Mouse (Mus musculus): Measurements from ENCODE around the gene Nr1d1. TPM values are rescaled to one million over a fixed set of nuclear protein-coding genes. Genes with fewer than 3 reads are reported as not detected.

The Nr1d1 gene
- total and polyA plus RNA-seq, 3 experiments: 35.5 to 208 (median 111) TPM

- intact Hi-C loops (cut with DNase I): no loop called here
- Histone ChIP-seq H3K27ac (peak overlapping the region; percentile 92), H3K4me1 (ENCODE audit: control insufficient read depth, insufficient read depth, low read length) (peaks cover 9% of the 10 kb centered on the region), H3K36me3 (ENCODE audit: control insufficient read depth, insufficient read depth, low read length) (peaks cover 39% of the 10 kb centered on the region), H3K9ac (ENCODE audit: low read depth, low read length) (no peak overlapping the region), H3K4me3 (no peak overlapping the region; the same call in 1 of the 2 replicates), H3K79me2 (replicated peaks; ENCODE audit: control insufficient read depth, insufficient read depth, low read length) (peaks cover 2% of the 10 kb centered on the region), H3K27me3 (ENCODE audit: control insufficient read depth, insufficient read depth, low read length) (no peaks in the 10 kb centered on the region)
- WGBS: 46% methylated on average over 2 of the region's 2 CpGs
- TF ChIP-seq POLR2A (IDR thresholded peaks at IDR 0.05; ENCODE audit: insufficient read depth, low read depth, low read length): no peak
- no peak for TF ChIP-seq EP300 (IDR thresholded peaks at IDR 0.05; ENCODE audit: insufficient read depth, low read depth, low read length)
- TF ChIP-seq CTCF (IDR thresholded peaks at IDR 0.05): no peak
- no peak for DNase-seq
Observed at GRCm38 (mm10) chr11:98808417-98808816, 33.3 kb upstream of the Nr1d1 start.

- Histone ChIP-seq H3K79me2 (replicated peaks; ENCODE audit: control insufficient read depth, insufficient read depth, low read length) (no peaks in the 10 kb centered on the region; the same call in none of the 2 replicates), H3K4me1 (ENCODE audit: control insufficient read depth, insufficient read depth, low read length) (peaks cover 3% of the 10 kb centered on the region), H3K9ac (ENCODE audit: low read depth, low read length) (no peak within 1 kb of the TSS), H3K27ac (peak within 1 kb of the TSS; percentile 18), H3K27me3 (ENCODE audit: control insufficient read depth, insufficient read depth, low read length) (no peaks in the 10 kb centered on the region), H3K4me3 (no peak within 1 kb of the TSS), H3K36me3 (ENCODE audit: control insufficient read depth, insufficient read depth, low read length) (peaks cover 23% of the 10 kb centered on the region)
- intact Hi-C loops (cut with DNase I): no loop called here
- WGBS: 91% methylated on average over 5 of the region's 5 CpGs
- TF ChIP-seq EP300 (IDR thresholded peaks at IDR 0.05; ENCODE audit: insufficient read depth, low read depth, low read length): no peak
- TF ChIP-seq POLR2A (IDR thresholded peaks at IDR 0.05; ENCODE audit: insufficient read depth, low read depth, low read length): no peak
- no peak for TF ChIP-seq CTCF (IDR thresholded peaks at IDR 0.05)
- no peak for DNase-seq
Observed at GRCm38 (mm10) chr11:98804605-98805004, 29.5 kb upstream of the Nr1d1 start, which contains the start of gene Casc3. TSS of gene Casc3 (plus strand) at chr11:98804905.

GRCm38 (mm10) chr11:98797909-98798308 lies 22.8 kb upstream of the Nr1d1 start:
- intact Hi-C loops (cut with DNase I): no loop called here
- Histone ChIP-seq H3K27ac (peak overlapping the region; percentile 94), H3K9ac (ENCODE audit: low read depth, low read length) (peak overlapping the region; percentile 100), H3K79me2 (replicated peaks; ENCODE audit: control insufficient read depth, insufficient read depth, low read length) (peaks cover 6% of the 10 kb centered on the region), H3K4me1 (ENCODE audit: control insufficient read depth, insufficient read depth, low read length) (peaks cover 9% of the 10 kb centered on the region), H3K36me3 (ENCODE audit: control insufficient read depth, insufficient read depth, low read length) (peaks cover 14% of the 10 kb centered on the region), H3K27me3 (ENCODE audit: control insufficient read depth, insufficient read depth, low read length) (no peaks in the 10 kb centered on the region), H3K4me3 (peak overlapping the region; percentile 79)
- WGBS: 19% methylated on average over 4 of the region's 4 CpGs
- TF ChIP-seq CTCF (IDR thresholded peaks at IDR 0.05) (no peak), EP300 (IDR thresholded peaks at IDR 0.05; ENCODE audit: insufficient read depth, low read depth, low read length) (no peak), POLR2A (IDR thresholded peaks at IDR 0.05; ENCODE audit: insufficient read depth, low read depth, low read length) (no peak)
- no peak for DNase-seq

- WGBS: 2% methylated on average over 5 of the region's 5 CpGs
- intact Hi-C loops (cut with DNase I): no loop called here
Observed at GRCm38 (mm10) chr11:98797306-98797705, 22.2 kb upstream of the Nr1d1 start.

GRCm38 (mm10) chr11:98796515-98797216 lies 21.5 kb upstream of the Nr1d1 start:
- 2% methylated on average over 23 of the region's 23 CpGs for WGBS
- Histone ChIP-seq H3K79me2 (replicated peaks; ENCODE audit: control insufficient read depth, insufficient read depth, low read length) (peaks cover 6% of the 10 kb centered on the region), H3K9ac (ENCODE audit: low read depth, low read length) (peak overlapping the region; percentile 100), H3K36me3 (ENCODE audit: control insufficient read depth, insufficient read depth, low read length) (peaks cover 8% of the 10 kb centered on the region), H3K4me3 (peak overlapping the region; percentile 79), H3K27ac (peak overlapping the region; percentile 94), H3K4me1 (ENCODE audit: control insufficient read depth, insufficient read depth, low read length) (peaks cover 9% of the 10 kb centered on the region), H3K27me3 (ENCODE audit: control insufficient read depth, insufficient read depth, low read length) (no peaks in the 10 kb centered on the region)
- DNase-seq: peak; percentile 68 to 71
- no peak for TF ChIP-seq CTCF (IDR thresholded peaks at IDR 0.05)
- TF ChIP-seq POLR2A (IDR thresholded peaks at IDR 0.05; ENCODE audit: insufficient read depth, low read depth, low read length): peak; percentile 31; the same call in 1 of the 2 replicates
- 0 out of 2 replicates have a peak, but pooled peaks have one; percentile 9 for TF ChIP-seq EP300 (IDR thresholded peaks at IDR 0.05; ENCODE audit: insufficient read depth, low read depth, low read length)
- intact Hi-C loops (cut with DNase I): loop anchor here (1.0 kb wide), 1 partner anchor 13 kb away; no protein-coding TSS in a partner anchor

More at GRCm38 (mm10) chr11:98797306-98797705, 22.2 kb upstream of the Nr1d1 start:
- H3K4me3 ChIP-seq: peak overlapping the region; percentile 79
- peak; percentile 35 to 38 for DNase-seq
- peaks cover 6% of the 10 kb centered on the region for H3K79me2 ChIP-seq (replicated peaks; ENCODE audit: control insufficient read depth, insufficient read depth, low read length)
- TF ChIP-seq POLR2A (IDR thresholded peaks at IDR 0.05; ENCODE audit: insufficient read depth, low read depth, low read length): no peak
- no peak for TF ChIP-seq CTCF (IDR thresholded peaks at IDR 0.05)
- H3K4me1 ChIP-seq (ENCODE audit: control insufficient read depth, insufficient read depth, low read length): peaks cover 9% of the 10 kb centered on the region
- H3K27ac ChIP-seq: peak overlapping the region; percentile 94
- H3K36me3 ChIP-seq (ENCODE audit: control insufficient read depth, insufficient read depth, low read length): peaks cover 8% of the 10 kb centered on the region
- no peaks in the 10 kb centered on the region for H3K27me3 ChIP-seq (ENCODE audit: control insufficient read depth, insufficient read depth, low read length)
- H3K9ac ChIP-seq (ENCODE audit: low read depth, low read length): peak overlapping the region; percentile 100

All from heart, adult 2 months (tissue).